Mouse (Mus musculus): ENCODE results near the gene Panx3.

DNA sequence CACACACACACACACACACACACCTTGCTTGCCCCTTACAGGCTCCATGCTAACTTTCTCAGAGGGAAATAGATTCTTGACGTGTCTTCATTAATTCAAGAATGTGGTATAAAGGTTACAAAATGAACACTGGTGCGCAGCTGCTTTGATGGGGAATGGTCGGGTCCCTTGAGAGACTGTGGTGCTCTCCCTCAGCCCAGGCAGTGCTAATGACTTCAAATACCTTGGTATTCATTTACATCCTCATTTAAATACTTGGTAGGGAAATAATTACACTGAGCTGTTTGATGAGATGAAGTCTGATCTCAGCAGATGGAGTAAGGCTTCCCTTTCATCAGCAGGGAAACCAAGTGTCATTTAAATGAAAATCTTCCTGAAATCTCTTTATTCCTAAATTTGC, 43.9 kb downstream of the Panx3 start:
- TF ChIP-seq GATA1 (IDR thresholded peaks at IDR 0.05; ENCODE audit: borderline replicate concordance, low read length) (no peak), FLI1 (IDR thresholded peaks at IDR 0.05; ENCODE audit: low read length) (no peak)

All from megakaryocyte, embryonic 14.5 days (primary cell).